Mouse (Mus musculus) midbrain, embryonic 14.5 days (tissue): Measurements from ENCODE around the gene Suox. TPM values are rescaled to one million over a fixed set of nuclear protein-coding genes. Genes with fewer than 3 reads are reported as not detected.

ENCODE experiments used
- ATAC-seq: fragments of 200-750 bp; cut with Nextera tagmentation; 2 replicates; pipeline ENCODE4 v1.8.0; 2017; ENCODE audit warnings: moderate number of reproducible peaks, moderate library complexity; ENCODE audit not compliant: low FRiP score, low TSS enrichment
- DNase-seq: peaks from one replicate; pipeline ENCODE4 v3.0.0-alpha.2; 2015
- H3K27ac ChIP-seq: fragments of 300-500 bp; sonication (generic); replicated peaks from 2 replicates; pipeline ENCODE4 v1.5.1; 2014; ENCODE audit warnings: mild to moderate bottlenecking, low read depth, low read length, moderate library complexity
- H3K27me3 ChIP-seq: fragments of 300-500 bp; sonication (generic); 2 replicates; pipeline ENCODE4 v1.6.1; 2014; ENCODE audit warnings: low read length, control low read depth, mixed read lengths; ENCODE audit not compliant: control insufficient read depth, insufficient read depth
- H3K36me3 ChIP-seq: fragments of 300-500 bp; sonication (generic); 2 replicates; pipeline ENCODE4 v1.6.1; 2014; ENCODE audit warnings: low read length, control low read depth; ENCODE audit not compliant: control insufficient read depth, insufficient read depth
- H3K4me1 ChIP-seq: fragments of 300-500 bp; sonication (generic); 2 replicates; pipeline ENCODE4 v1.6.1; 2014; ENCODE audit warnings: mild to moderate bottlenecking, antibody characterized with exemption, low read length, control low read depth; ENCODE audit not compliant: control insufficient read depth, insufficient read depth
- H3K4me2 ChIP-seq: fragments of 300-500 bp; sonication (generic); 2 replicates; pipeline ENCODE4 v1.6.1; 2014; ENCODE audit warnings: mild to moderate bottlenecking, low read length, moderate library complexity
- H3K4me3 ChIP-seq: fragments of 300-500 bp; sonication (generic); replicated peaks from 2 replicates; pipeline ENCODE4 v1.5.1; 2014; ENCODE audit warnings: low read depth, low read length
- H3K9ac ChIP-seq: fragments of 300-500 bp; sonication (generic); replicated peaks from 2 replicates; pipeline ENCODE4 v1.6.1; 2014; ENCODE audit warnings: mild to moderate bottlenecking, low read length, moderate library complexity
- H3K9me3 ChIP-seq: fragments of 300-500 bp; sonication (generic); 2 replicates; pipeline ENCODE4 v1.6.1; 2016; ENCODE audit warnings: low read length, control low read depth, mixed read lengths; ENCODE audit not compliant: control insufficient read depth
- WGBS: fragments of 180-500 bp; shearing (Covaris S2); extraction: QIAGEN DNeasy Blood & Tissue Kit; methylation state at CpG from one replicate; pipeline ENCODE4 v1.1.7; 2014; 5-methylcytosine and 5-hydroxymethylcytosine counted together
- polyA plus RNA-seq: library from polyadenylated mRNA; unstranded; fragments of >200 nt; fragmentation: Nextera tagmentation; extraction: Ambion mirVana; gene quantifications from 2 replicates; pipeline ENCODE4 v1.2.1, GENCODE M21; 2014

Suox gene
- polyA plus RNA-seq, 1 experiment from 2014 or later = 10.4 TPM

GRCm38 (mm10) chr10:128668790-128669672 lies 4.8 kb downstream of the Suox start:
- Histone ChIP-seq H3K27me3 (no peaks in the 10 kb centered on the region), H3K4me2 (peak overlapping the region; percentile 68), H3K9me3 (no peaks in the 10 kb centered on the region), H3K27ac (peak overlapping the region; percentile 76), H3K4me3 (peak overlapping the region; percentile 69), H3K36me3 (no peaks in the 10 kb centered on the region), H3K4me1 (peaks cover 15% of the 10 kb centered on the region), H3K9ac (peak overlapping the region; percentile 74)
- DNase-seq (peak; percentile 80), ATAC-seq (peak; percentile 69)
- under 1% methylated on average over 40 of the region's 42 CpGs for WGBS

- Histone ChIP-seq H3K27ac (no peak overlapping the region), H3K4me3 (no peak overlapping the region), H3K27me3 (no peaks in the 10 kb centered on the region), H3K4me2 (no peak overlapping the region), H3K36me3 (no peaks in the 10 kb centered on the region), H3K4me1 (peaks cover 11% of the 10 kb centered on the region; the same call in 1 of the 2 replicates), H3K9ac (no peak overlapping the region), H3K9me3 (no peaks in the 10 kb centered on the region)
- ATAC-seq (no peak), DNase-seq (no peak)
- 97% methylated on average over 2 of the region's 2 CpGs for WGBS
These were observed 8.1 kb downstream of the Suox start for GRCm38 (mm10) chr10:128665806-128666205.

DNA sequence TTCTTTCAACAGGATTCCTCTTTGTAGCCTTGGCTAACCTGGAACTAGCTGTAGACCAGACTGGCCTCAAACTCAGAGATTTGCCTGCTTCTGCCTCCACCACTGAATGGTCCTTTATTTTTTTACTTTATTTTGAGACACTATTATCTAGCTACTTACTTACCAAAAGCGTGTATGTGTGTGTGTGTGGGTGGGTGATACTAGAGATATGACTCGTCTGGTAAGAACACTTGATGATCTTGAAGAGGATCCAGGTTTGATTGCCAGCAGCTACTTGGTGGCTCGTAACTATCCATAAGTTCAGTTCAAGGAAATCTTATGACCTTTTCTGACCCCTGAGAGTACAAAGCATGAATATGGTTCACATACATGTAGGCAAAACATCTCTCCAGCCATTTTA lies 8.6 kb downstream of the Suox start:
- no peak for DNase-seq
- WGBS = 85% methylated on average over 3 of the region's 3 CpGs
- no peak overlapping the region for H3K27ac ChIP-seq
- peaks cover 11% of the 10 kb centered on the region; the same call in 1 of the 2 replicates for H3K4me1 ChIP-seq
- no peak overlapping the region for H3K9ac ChIP-seq
- H3K4me2 ChIP-seq = no peak overlapping the region
- H3K27me3 ChIP-seq = no peaks in the 10 kb centered on the region
- no peaks in the 10 kb centered on the region for H3K36me3 ChIP-seq
- H3K4me3 ChIP-seq = no peak overlapping the region
- H3K9me3 ChIP-seq = no peaks in the 10 kb centered on the region
- ATAC-seq = no peak

GRCm38 (mm10) chr10:128664808-128665207 lies 9.1 kb downstream of the Suox start:
- Histone ChIP-seq H3K36me3 (no peaks in the 10 kb centered on the region), H3K27me3 (no peaks in the 10 kb centered on the region), H3K4me1 (peaks cover 11% of the 10 kb centered on the region; the same call in 1 of the 2 replicates), H3K4me2 (no peak overlapping the region), H3K27ac (no peak overlapping the region), H3K4me3 (no peak overlapping the region), H3K9me3 (no peaks in the 10 kb centered on the region), H3K9ac (no peak overlapping the region)
- ATAC-seq (no peak), DNase-seq (no peak)
- WGBS = 71% methylated on average over 3 of the region's 3 CpGs

- Histone ChIP-seq H3K4me3 (no peak overlapping the region), H3K9me3 (no peaks in the 10 kb centered on the region), H3K4me1 (peaks cover 11% of the 10 kb centered on the region; the same call in 1 of the 2 replicates), H3K9ac (no peak overlapping the region), H3K27me3 (no peaks in the 10 kb centered on the region), H3K27ac (no peak overlapping the region), H3K36me3 (no peaks in the 10 kb centered on the region), H3K4me2 (no peak overlapping the region)
- ATAC-seq (no peak), DNase-seq (no peak)
- 72% methylated on average over 5 of the region's 5 CpGs for WGBS
These were observed 10.2 kb downstream of the Suox start for GRCm38 (mm10) chr10:128663441-128664220.

- Histone ChIP-seq H3K4me1 (no peaks in the 10 kb centered on the region), H3K4me2 (no peak overlapping the region), H3K4me3 (no peak overlapping the region), H3K27ac (no peak overlapping the region), H3K36me3 (no peaks in the 10 kb centered on the region), H3K27me3 (no peaks in the 10 kb centered on the region), H3K9me3 (no peaks in the 10 kb centered on the region), H3K9ac (no peak overlapping the region)
- DNase-seq (no peak), ATAC-seq (no peak)
These were observed 11.4 kb downstream of the Suox start for GRCm38 (mm10) chr10:128662465-128662864.

- WGBS = 49% methylated on average over 9 of the region's 9 CpGs
These were observed 14.4 kb downstream of the Suox start for GRCm38 (mm10) chr10:128659490-128659889.

DNA sequence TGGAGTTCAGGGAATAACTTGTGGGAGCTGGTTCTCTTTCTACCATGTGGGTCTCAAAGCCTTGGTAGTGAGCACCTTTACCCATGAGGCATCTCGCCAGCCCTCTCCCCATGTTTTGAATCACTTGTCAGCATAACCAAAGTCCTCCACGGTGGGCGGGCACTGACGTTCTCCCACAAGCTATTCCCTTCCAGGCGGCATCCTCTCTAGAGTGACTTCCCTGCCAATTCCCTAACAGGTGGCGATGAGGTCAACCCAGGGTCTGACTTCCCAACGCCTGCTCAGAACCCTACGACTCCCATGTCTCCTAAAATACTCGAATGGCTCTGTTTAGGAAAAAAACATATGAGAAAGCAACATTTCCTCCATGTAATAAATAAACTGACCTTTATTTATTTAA lies 16.0 kb downstream of the Suox start:
- WGBS = 67% methylated on average over 9 of the region's 9 CpGs
- Histone ChIP-seq H3K9ac (no peak overlapping the region), H3K27ac (no peak overlapping the region), H3K27me3 (no peaks in the 10 kb centered on the region), H3K9me3 (no peaks in the 10 kb centered on the region), H3K36me3 (no peaks in the 10 kb centered on the region), H3K4me3 (no peak overlapping the region), H3K4me2 (no peak overlapping the region), H3K4me1 (no peaks in the 10 kb centered on the region)
- DNase-seq (no peak), ATAC-seq (no peak)

More at GRCm38 (mm10) chr10:128659490-128659889, 14.4 kb downstream of the Suox start:
- Histone ChIP-seq H3K4me2 (no peak overlapping the region), H3K27me3 (no peaks in the 10 kb centered on the region), H3K36me3 (no peaks in the 10 kb centered on the region), H3K9me3 (no peaks in the 10 kb centered on the region), H3K9ac (no peak overlapping the region), H3K4me3 (no peak overlapping the region), H3K27ac (no peak overlapping the region), H3K4me1 (no peaks in the 10 kb centered on the region)
- DNase-seq (no peak), ATAC-seq (no peak)
